Mouse (Mus musculus) C2C12 (cell line): ENCODE measurements at regions not wholly inside any gene's neighbourhood (a gene's known extent, or its start where the extent isn't known, plus 50 kb on each side); places are given as distances from the start of the nearest gene placed in this dataset.

ENCODE experiments used
- CEBPB ChIP-seq: IDR thresholded peaks from one replicate; pipeline ENCODE4 v1.6.1; 2011; ENCODE audit warnings: low read depth, mild to moderate bottlenecking, control low read depth, moderate library complexity
- CTCF ChIP-seq: IDR thresholded peaks from one replicate; pipeline ENCODE4 v1.5.1; 2011; ENCODE audit not compliant: control insufficient read depth, insufficient read depth, insufficient read length
- MAX ChIP-seq: IDR thresholded peaks from one replicate; pipeline ENCODE4 v1.6.1; 2011; ENCODE audit warnings: mild to moderate bottlenecking, control low read depth
- MYOG ChIP-seq: IDR thresholded peaks from one replicate; pipeline ENCODE4 v1.6.1; 2011; ENCODE audit not compliant: control insufficient read depth, insufficient read length; ENCODE audit errors: extremely low read depth
- USF1 ChIP-seq: IDR thresholded peaks from one replicate; pipeline ENCODE4 v1.6.1; 2011; ENCODE audit warnings: low read depth, mild to moderate bottlenecking, control low read depth, moderate library complexity

GRCm38 (mm10) chr9:23115540-23115939 is 107.3 kb upstream of the Bmper start:
- no peak for TF ChIP-seq CTCF
- TF ChIP-seq MAX, result no peak
- no peak for TF ChIP-seq USF1
- no peak for TF ChIP-seq MYOG
- no peak for TF ChIP-seq CEBPB
